Mouse (Mus musculus) forebrain, embryonic 12.5 days (tissue): ENCODE measurements around the gene Ddx21. TPM values are rescaled to one million over a fixed set of nuclear protein-coding genes. Genes with fewer than 3 reads are reported as not detected.
"Not testable (repeated sequence)": the region's sequence is repeated elsewhere in the genome, so short reads cannot be mapped to it uniquely, and the experiment has no call there.

Source experiments
- ATAC-seq: fragments of 200-750 bp; cut with Nextera tagmentation; 2 replicates; pipeline ENCODE4 v1.8.0; 2017; ENCODE audit warnings: moderate TSS enrichment; ENCODE audit not compliant: low FRiP score
- H3K27ac ChIP-seq: fragments of 300-500 bp; sonication (generic); 2 replicates; pipeline ENCODE4 v1.5.1; 2016; ENCODE audit warnings: mild to moderate bottlenecking
- H3K27me3 ChIP-seq: fragments of 300-500 bp; sonication (generic); 2 replicates; pipeline ENCODE4 v1.6.1; 2016; ENCODE audit warnings: mild to moderate bottlenecking
- H3K36me3 ChIP-seq: fragments of 300-500 bp; sonication (generic); replicated peaks from 2 replicates; pipeline ENCODE4 v1.6.1; 2016; ENCODE audit warnings: mild to moderate bottlenecking
- H3K4me1 ChIP-seq: fragments of 300-500 bp; sonication (generic); 2 replicates; pipeline ENCODE4 v1.6.1; 2016
- H3K4me2 ChIP-seq: fragments of 300-500 bp; sonication (generic); 2 replicates; pipeline ENCODE4 v1.6.1; 2016; ENCODE audit warnings: mild to moderate bottlenecking, moderate library complexity
- H3K4me3 ChIP-seq: fragments of 300-500 bp; sonication (generic); replicated peaks from 2 replicates; pipeline ENCODE4 v1.5.1; 2016; ENCODE audit warnings: mild to moderate bottlenecking
- H3K9ac ChIP-seq: fragments of 300-500 bp; sonication (generic); 2 replicates; pipeline ENCODE4 v1.6.1; 2016; ENCODE audit warnings: mild to moderate bottlenecking
- H3K9me3 ChIP-seq: fragments of 300-500 bp; sonication (generic); 2 replicates; pipeline ENCODE4 v1.6.1; 2016
- WGBS: fragments of 180-500 bp; shearing (Covaris S2); methylation state at CpG from one replicate; pipeline ENCODE4 v1.1.7; 2016; 5-methylcytosine and 5-hydroxymethylcytosine counted together
- polyA plus RNA-seq: library from polyadenylated mRNA; unstranded; fragments of >200 nt; fragmentation: Nextera tagmentation; extraction: Ambion mirVana; gene quantifications from 2 replicates; pipeline ENCODE4 v1.2.1, GENCODE M21; 2016

Gene Ddx21
- polyA plus RNA-seq = 32.6 and 33.3 TPM in 2 replicates

GRCm38 (mm10) chr10:62602177-62603040, at the start of gene Ddx21:
Gene Ddx21, minus strand, starts transcription at chr10:62602281.
- WGBS = 6% methylated on average over 53 of the region's 53 CpGs
- peak within 1 kb of the TSS; percentile 71 for H3K27ac ChIP-seq
- H3K27me3 ChIP-seq = no peaks in the 10 kb centered on the region
- H3K4me1 ChIP-seq = peaks cover 19% of the 10 kb centered on the region
- peak; percentile 98 for ATAC-seq
- peaks cover 14% of the 10 kb centered on the region for H3K36me3 ChIP-seq
- peak within 1 kb of the TSS; percentile 82 for H3K9ac ChIP-seq
- no peaks in the 10 kb centered on the region for H3K9me3 ChIP-seq
- peak within 1 kb of the TSS; percentile 93 for H3K4me3 ChIP-seq
- peak within 1 kb of the TSS; percentile 95 for H3K4me2 ChIP-seq

GRCm38 (mm10) chr10:62650881-62651810, 49.1 kb upstream of the Ddx21 start, which contains the start of gene Ddx50:
Gene Ddx50, minus strand, starts transcription at chr10:62651218.
- peak within 1 kb of the TSS; percentile 88 for H3K27ac ChIP-seq
- no peaks in the 10 kb centered on the region for H3K27me3 ChIP-seq
- WGBS = under 1% methylated on average over 87 of the region's 89 CpGs
- H3K36me3 ChIP-seq = peaks cover 14% of the 10 kb centered on the region
- peaks cover 17% of the 10 kb centered on the region for H3K4me1 ChIP-seq
- peak; percentile 100 for ATAC-seq
- H3K4me2 ChIP-seq = peak within 1 kb of the TSS; percentile 80
- H3K4me3 ChIP-seq = peak within 1 kb of the TSS; percentile 83
- H3K9me3 ChIP-seq = no peaks in the 10 kb centered on the region
- H3K9ac ChIP-seq = peak within 1 kb of the TSS; percentile 73

DNA sequence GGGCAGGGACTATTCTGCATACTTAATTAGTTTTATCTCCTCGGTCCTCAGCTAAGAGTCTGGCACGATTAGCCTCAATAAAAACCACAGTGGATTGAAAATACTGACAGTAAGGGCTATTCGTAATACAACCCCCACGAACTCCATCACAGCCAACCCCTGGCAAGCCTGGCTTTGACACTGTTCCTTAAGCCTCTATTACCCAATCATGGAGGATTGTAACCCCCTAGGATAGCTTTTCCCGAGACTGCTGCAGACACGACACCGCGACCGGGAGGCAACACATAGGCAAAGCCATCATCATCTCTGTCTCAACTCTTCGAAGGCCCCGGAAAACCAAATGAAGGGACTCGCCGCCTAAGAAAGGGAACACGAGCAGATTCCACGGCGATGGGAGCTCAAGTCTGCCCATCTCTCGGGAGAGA, 48.3 kb upstream of the Ddx21 start:
- Histone ChIP-seq H3K4me3 (peak overlapping the region; percentile 83), H3K27me3 (no peaks in the 10 kb centered on the region), H3K36me3 (peaks cover 16% of the 10 kb centered on the region), H3K4me2 (peak overlapping the region; percentile 80), H3K9me3 (no peaks in the 10 kb centered on the region), H3K9ac (peak overlapping the region; percentile 73), H3K4me1 (peaks cover 17% of the 10 kb centered on the region), H3K27ac (peak overlapping the region; percentile 88)
- no peak for ATAC-seq
- 1% methylated on average over 17 of the region's 17 CpGs for WGBS

DNA sequence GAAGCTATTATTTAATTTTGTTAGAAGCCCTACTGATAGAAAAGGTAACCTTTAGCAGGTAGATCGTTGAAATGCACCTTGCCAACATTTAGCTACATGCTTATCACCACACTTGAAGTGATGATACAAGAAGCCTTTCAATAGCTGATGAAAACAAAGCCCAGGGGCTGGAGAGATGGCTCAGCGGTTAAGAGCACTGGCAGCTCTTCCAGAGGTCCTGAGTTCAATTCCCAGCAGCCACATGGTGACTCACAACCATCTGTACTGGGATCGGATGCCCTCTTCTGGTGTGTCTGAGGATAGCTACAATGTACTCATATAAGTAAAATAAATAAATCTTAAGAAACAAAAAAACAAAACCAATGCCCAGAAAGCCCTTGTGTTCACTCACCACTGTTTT, 2.1 kb upstream of the Ddx21 start:
- no peak for ATAC-seq
- no peaks in the 10 kb centered on the region for H3K9me3 ChIP-seq
- H3K36me3 ChIP-seq = no peaks in the 10 kb centered on the region
- H3K9ac ChIP-seq = no peak overlapping the region
- H3K27me3 ChIP-seq = no peaks in the 10 kb centered on the region
- WGBS = 84% methylated on average over 3 of the region's 3 CpGs
- no peak overlapping the region for H3K27ac ChIP-seq
- peaks cover 19% of the 10 kb centered on the region for H3K4me1 ChIP-seq
- H3K4me2 ChIP-seq = no peak overlapping the region
- H3K4me3 ChIP-seq = no peak overlapping the region

- H3K4me1 ChIP-seq = peaks cover 19% of the 10 kb centered on the region
- peak overlapping the region; percentile 95; the same call in 1 of the 2 replicates for H3K4me2 ChIP-seq
- no peaks in the 10 kb centered on the region for H3K27me3 ChIP-seq
- H3K4me3 ChIP-seq = 0 out of 2 replicates have a peak overlapping the region, but pooled peaks have one; percentile 93
- no peak for ATAC-seq
- H3K9me3 ChIP-seq = no peaks in the 10 kb centered on the region
- peaks cover 4% of the 10 kb centered on the region for H3K36me3 ChIP-seq
- H3K27ac ChIP-seq = no peak overlapping the region
- WGBS = 90% methylated on average over 12 of the region's 12 CpGs
- H3K9ac ChIP-seq = no peak overlapping the region
These were observed 1.4 kb upstream of the Ddx21 start for GRCm38 (mm10) chr10:62603233-62604030.

GRCm38 (mm10) chr10:62601833-62602176, 276 bp downstream of the Ddx21 start:
- Histone ChIP-seq H3K4me1 (peaks cover 19% of the 10 kb centered on the region), H3K27me3 (no peaks in the 10 kb centered on the region), H3K4me2 (peak overlapping the region; percentile 95), H3K9me3 (no peaks in the 10 kb centered on the region), H3K9ac (peak overlapping the region; percentile 82), H3K36me3 (peaks cover 19% of the 10 kb centered on the region), H3K27ac (peak overlapping the region; percentile 71), H3K4me3 (peak overlapping the region; percentile 93)
- WGBS = under 1% methylated on average over 23 of the region's 23 CpGs
- ATAC-seq = peak; percentile 84

DNA sequence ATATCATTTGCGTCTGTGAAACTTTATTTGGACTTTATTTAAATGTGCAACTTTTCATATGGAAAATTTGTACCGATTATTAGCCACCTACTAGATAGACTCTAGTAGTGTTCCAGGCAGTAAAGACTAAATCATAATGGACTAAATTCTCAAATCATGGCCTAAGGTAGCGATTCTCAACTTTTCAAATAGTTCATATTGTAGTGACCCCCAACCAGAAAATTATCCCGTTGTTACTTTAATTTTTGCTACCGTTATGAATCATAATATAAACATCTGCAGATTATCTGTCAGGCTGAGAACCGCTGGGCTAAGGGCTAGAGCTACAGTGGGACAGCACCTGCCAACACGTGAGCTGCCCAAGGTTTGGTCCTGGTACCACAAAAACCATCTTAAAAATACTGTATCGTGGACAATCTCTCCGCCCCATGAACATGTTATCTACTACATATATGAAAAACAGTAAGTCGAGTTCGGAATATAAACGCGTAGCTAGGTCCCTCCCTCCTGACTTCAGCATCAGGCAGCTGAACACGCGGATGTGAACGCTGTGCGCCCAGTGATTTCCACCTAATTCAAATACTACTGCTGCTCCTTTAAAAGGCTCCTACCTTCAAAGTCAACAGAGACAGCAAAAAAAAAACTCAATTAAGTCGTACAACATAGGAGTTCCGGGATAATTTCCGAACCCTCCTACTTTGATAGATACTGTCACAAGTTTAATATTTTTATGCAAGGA, 859 bp downstream of the Ddx21 start:
- Histone ChIP-seq H3K9me3 (no peaks in the 10 kb centered on the region), H3K9ac (peak overlapping the region; percentile 82), H3K4me3 (peak overlapping the region; percentile 93), H3K4me2 (peak overlapping the region; percentile 95), H3K27me3 (no peaks in the 10 kb centered on the region), H3K27ac (no peak overlapping the region), H3K36me3 (peaks cover 23% of the 10 kb centered on the region), H3K4me1 (peaks cover 19% of the 10 kb centered on the region)
- 13% methylated on average over 20 of the region's 20 CpGs for WGBS
- no peak for ATAC-seq

DNA sequence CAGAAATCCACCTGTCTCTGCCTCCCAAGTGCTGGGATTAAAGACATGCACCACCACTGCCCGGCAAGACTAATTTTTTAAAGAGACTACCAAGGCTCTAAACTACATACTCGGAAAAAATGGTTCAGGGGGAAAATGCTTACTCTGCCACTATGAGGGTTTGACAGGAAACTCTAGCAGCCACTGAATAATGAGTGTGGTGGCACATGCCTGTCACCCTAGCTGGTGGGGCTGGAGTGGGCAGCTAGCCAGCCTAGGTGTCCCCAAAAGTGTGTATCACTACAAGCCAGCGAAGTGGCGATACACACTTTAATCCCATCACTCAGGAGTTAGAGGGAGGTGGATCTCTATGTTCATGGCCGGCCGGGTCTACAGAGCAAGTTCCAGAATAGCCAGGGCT, 2.0 kb downstream of the Ddx21 start:
- no peak overlapping the region for H3K27ac ChIP-seq
- 92% methylated on average over 6 of the region's 6 CpGs for WGBS
- H3K27me3 ChIP-seq = no peaks in the 10 kb centered on the region
- H3K9ac ChIP-seq = no peak overlapping the region
- no peak overlapping the region for H3K4me3 ChIP-seq
- H3K36me3 ChIP-seq = peaks cover 33% of the 10 kb centered on the region
- H3K4me1 ChIP-seq = peaks cover 19% of the 10 kb centered on the region
- ATAC-seq = no peak
- H3K9me3 ChIP-seq = no peaks in the 10 kb centered on the region
- no peak overlapping the region for H3K4me2 ChIP-seq

GRCm38 (mm10) chr10:62599311-62599710, 2.8 kb downstream of the Ddx21 start:
- not testable (repeated sequence) for H3K27me3 ChIP-seq, H3K9ac ChIP-seq, ATAC-seq, H3K27ac ChIP-seq, H3K9me3 ChIP-seq, H3K4me2 ChIP-seq, H3K4me3 ChIP-seq
- Histone ChIP-seq H3K36me3 (peaks cover 41% of the 10 kb centered on the region), H3K4me1 (peaks cover 19% of the 10 kb centered on the region)
- 97% methylated on average over 3 of the region's 3 CpGs for WGBS

DNA sequence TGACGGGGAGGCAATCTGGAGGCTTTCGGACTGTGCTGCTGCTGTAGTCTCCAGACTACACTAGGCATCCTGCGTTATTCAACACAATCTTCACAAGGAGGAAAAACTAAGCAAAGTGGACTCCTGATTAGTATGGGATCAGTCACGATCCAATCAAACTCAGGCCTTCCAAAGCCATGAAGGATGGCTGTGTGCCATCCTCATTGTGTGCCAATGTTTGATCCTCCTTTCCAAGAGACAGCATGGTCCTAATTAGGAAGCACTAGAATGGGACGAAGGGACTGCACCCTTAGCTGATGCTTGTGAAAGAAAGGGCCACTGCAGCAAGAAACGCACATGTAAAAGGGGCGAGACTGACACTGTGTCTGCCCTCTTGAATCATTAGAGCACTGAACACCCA, 9.6 kb downstream of the Ddx21 start:
- H3K36me3 ChIP-seq = peaks cover 92% of the 10 kb centered on the region
- no peak for ATAC-seq
- H3K4me3 ChIP-seq = no peak overlapping the region
- H3K27ac ChIP-seq = no peak overlapping the region
- H3K9ac ChIP-seq = no peak overlapping the region
- 87% methylated on average over 7 of the region's 7 CpGs for WGBS
- H3K4me2 ChIP-seq = no peak overlapping the region
- H3K9me3 ChIP-seq = no peaks in the 10 kb centered on the region
- no peaks in the 10 kb centered on the region for H3K4me1 ChIP-seq
- no peaks in the 10 kb centered on the region for H3K27me3 ChIP-seq

DNA sequence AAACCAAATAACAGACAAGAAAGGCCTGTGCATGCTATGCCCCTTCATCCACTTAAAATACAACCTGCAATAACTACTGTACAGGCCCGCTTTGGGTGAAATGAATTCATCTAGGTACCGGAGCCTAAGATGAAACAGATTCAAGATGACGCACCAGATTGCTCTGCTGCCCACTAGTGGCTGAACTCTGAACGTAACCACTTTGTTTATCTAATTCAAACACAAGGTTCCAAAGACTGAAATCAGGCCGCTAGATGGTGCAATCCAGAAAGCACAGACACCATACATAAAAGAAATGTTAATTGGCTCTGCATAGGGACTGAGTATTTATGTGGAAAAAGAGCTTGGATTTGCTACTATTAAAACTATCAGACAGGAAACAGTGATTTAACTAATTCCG, 11.9 kb downstream of the Ddx21 start:
- H3K4me1 ChIP-seq = no peaks in the 10 kb centered on the region
- no peaks in the 10 kb centered on the region for H3K27me3 ChIP-seq
- H3K27ac ChIP-seq = no peak overlapping the region
- peaks cover 94% of the 10 kb centered on the region for H3K36me3 ChIP-seq
- H3K4me3 ChIP-seq = no peak overlapping the region
- ATAC-seq = peak; percentile 75; the same call in 1 of the 2 replicates
- 37% methylated on average over 6 of the region's 6 CpGs for WGBS
- H3K9me3 ChIP-seq = no peaks in the 10 kb centered on the region
- H3K4me2 ChIP-seq = no peak overlapping the region
- H3K9ac ChIP-seq = no peak overlapping the region
